Mouse (Mus musculus): ENCODE results near the gene Snrnp25. TPM values are rescaled to one million over a fixed set of nuclear protein-coding genes. Genes with fewer than 3 reads are reported as not detected.

The Snrnp25 gene
- polyA plus RNA-seq, 1 experiment from 2014 or later = 45.6 TPM

DNA sequence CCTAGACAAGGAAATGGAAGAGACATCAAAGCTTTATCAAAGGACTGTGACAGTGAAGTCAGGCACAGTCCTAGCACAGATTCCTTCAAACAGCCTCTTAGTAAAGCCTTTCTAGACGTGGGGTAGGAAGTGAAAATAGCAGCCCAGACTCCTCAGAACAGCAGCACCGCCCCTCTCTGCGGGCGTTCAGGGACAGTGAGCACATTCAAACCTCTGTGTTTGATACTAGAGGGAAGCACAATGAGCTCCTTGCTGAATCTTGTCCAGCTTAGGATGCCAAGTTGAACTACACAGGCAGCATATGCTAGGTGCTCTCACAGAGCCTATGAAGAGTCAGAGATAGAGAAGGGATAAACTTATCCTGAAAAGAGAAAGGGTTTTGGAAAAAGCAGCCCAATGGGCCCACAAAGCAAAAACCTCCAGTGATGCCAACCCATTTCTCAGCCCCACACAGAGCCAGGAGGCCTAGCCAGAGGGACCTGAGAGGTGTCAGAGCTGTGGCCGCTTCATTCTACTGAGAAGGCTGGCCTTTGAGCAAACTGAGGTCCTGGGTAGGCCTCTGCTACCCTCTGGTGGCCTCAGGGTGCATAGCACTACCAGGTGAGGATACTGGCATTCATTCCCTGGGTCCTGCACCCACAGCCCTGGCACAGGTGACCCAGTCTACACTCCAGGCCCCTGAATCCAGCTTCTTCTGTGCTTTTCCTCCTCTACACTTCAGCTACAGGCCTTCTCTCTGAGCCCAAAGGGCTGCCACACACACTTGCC lies 33.1 kb downstream of the Snrnp25 start:
- 66% methylated on average over 5 of the region's 5 CpGs for WGBS
- H3K36me3 ChIP-seq = peaks cover 37% of the 10 kb centered on the region
- H3K4me1 ChIP-seq = peaks cover 54% of the 10 kb centered on the region
- H3K9ac ChIP-seq (replicated peaks) = no peak overlapping the region
- no peaks in the 10 kb centered on the region for H3K9me3 ChIP-seq (replicated peaks)
- no peak overlapping the region for H3K4me3 ChIP-seq (replicated peaks)
- ATAC-seq (ENCODE audit: low FRiP score) = peak; percentile 25; the same call in 1 of the 2 replicates
- peak overlapping the region; percentile 41 for H3K27ac ChIP-seq (replicated peaks)
- H3K27me3 ChIP-seq (replicated peaks) = no peaks in the 10 kb centered on the region
- H3K4me2 ChIP-seq = no peak overlapping the region

GRCm38 (mm10) chr11:32241391-32241790 lies 36.2 kb downstream of the Snrnp25 start:
- Histone ChIP-seq H3K27ac (replicated peaks) (no peak overlapping the region), H3K27me3 (replicated peaks) (no peaks in the 10 kb centered on the region), H3K4me2 (no peak overlapping the region), H3K4me3 (replicated peaks) (no peak overlapping the region), H3K36me3 (peaks cover 40% of the 10 kb centered on the region), H3K9ac (replicated peaks) (no peak overlapping the region), H3K9me3 (replicated peaks) (no peaks in the 10 kb centered on the region), H3K4me1 (peaks cover 32% of the 10 kb centered on the region)
- no peak for ATAC-seq (ENCODE audit: low FRiP score)

DNA sequence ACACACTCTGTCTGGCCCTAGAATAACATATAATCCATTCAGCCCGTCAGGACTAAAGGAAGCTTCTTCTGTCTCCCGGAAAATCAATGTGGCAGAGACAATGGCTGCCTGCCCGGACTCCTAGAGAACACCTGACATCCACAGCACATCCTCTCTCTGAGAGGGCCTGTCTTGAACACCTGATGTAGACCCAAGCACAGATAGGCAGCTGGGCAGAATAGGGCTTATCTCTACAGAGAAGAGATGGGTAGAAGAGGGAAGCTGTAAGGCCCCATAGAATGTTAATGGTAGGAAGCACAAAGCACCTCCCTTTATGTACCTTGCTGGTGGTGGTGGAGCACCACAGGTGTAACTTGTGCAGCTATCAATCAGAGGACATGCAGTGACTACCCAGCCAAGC lies 37.0 kb downstream of the Snrnp25 start:
- WGBS = 83% methylated on average over 3 of the region's 3 CpGs
- Histone ChIP-seq H3K36me3 (peaks cover 48% of the 10 kb centered on the region), H3K4me2 (no peak overlapping the region), H3K27me3 (replicated peaks) (no peaks in the 10 kb centered on the region), H3K9me3 (replicated peaks) (no peaks in the 10 kb centered on the region), H3K4me3 (replicated peaks) (no peak overlapping the region), H3K27ac (replicated peaks) (no peak overlapping the region), H3K9ac (replicated peaks) (no peak overlapping the region), H3K4me1 (peaks cover 24% of the 10 kb centered on the region)
- no peak for ATAC-seq (ENCODE audit: low FRiP score)

GRCm38 (mm10) chr11:32243205-32243955 lies 38.2 kb downstream of the Snrnp25 start:
- H3K9me3 ChIP-seq (replicated peaks) = no peaks in the 10 kb centered on the region
- H3K27ac ChIP-seq (replicated peaks) = 0 out of 2 replicates have a peak overlapping the region, but pooled peaks have one; percentile 18
- H3K36me3 ChIP-seq = peaks cover 57% of the 10 kb centered on the region

DNA sequence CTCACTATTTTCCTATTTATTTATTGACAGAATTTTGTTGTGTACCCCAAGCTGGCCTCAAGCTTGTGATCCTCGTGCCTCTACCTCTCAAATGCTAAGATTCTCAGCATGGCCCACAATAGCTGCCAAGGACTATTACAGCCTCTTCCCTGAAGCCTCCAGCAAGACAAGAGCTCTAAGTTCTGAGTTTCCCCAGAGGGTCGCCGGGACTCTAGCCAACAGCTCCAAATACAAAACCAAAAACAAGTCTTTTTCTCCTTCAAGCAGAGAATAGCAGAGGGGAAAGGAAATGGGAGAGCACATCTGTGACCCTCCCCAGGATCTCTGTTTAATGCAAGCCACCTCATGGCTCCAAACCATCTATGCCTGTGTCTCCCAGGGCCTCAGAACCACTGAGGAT lies 38.8 kb downstream of the Snrnp25 start:
- no peak for ATAC-seq (ENCODE audit: low FRiP score)

More at GRCm38 (mm10) chr11:32243205-32243955, 38.2 kb downstream of the Snrnp25 start:
- WGBS = 77% methylated on average over 7 of the region's 7 CpGs
- no peak for ATAC-seq (ENCODE audit: low FRiP score)
- Histone ChIP-seq H3K27me3 (replicated peaks) (no peaks in the 10 kb centered on the region), H3K4me2 (no peak overlapping the region), H3K9ac (replicated peaks) (no peak overlapping the region), H3K4me3 (replicated peaks) (no peak overlapping the region), H3K4me1 (peaks cover 12% of the 10 kb centered on the region)

DNA sequence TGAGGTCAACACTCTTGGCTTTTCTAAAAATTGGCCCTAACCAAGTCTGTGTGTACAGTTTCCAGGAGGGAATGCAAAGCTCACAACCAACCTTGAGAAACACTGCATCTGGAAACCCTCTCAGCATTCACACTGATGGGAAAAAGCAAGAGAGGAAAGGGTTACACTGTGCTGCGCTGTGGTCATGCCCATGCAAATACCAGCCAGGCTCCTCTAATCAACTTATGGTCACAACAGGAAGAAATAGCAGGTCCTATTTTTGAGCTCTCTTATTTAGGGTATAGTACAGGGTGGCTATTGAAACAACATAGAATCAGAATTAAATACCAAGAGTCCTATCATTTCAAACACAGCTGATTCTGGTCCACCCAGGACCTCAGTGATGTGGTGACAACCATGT lies 39.4 kb downstream of the Snrnp25 start:
- H3K36me3 ChIP-seq = peaks cover 64% of the 10 kb centered on the region

More for the DNA sequence above, 38.8 kb downstream of the Snrnp25 start:
- Histone ChIP-seq H3K27me3 (replicated peaks) (no peaks in the 10 kb centered on the region), H3K9me3 (replicated peaks) (no peaks in the 10 kb centered on the region), H3K4me2 (no peak overlapping the region), H3K36me3 (peaks cover 63% of the 10 kb centered on the region), H3K4me3 (replicated peaks) (no peak overlapping the region), H3K9ac (replicated peaks) (no peak overlapping the region), H3K4me1 (peaks cover 12% of the 10 kb centered on the region; the same call in 1 of the 2 replicates), H3K27ac (replicated peaks) (no peak overlapping the region)
- 80% methylated on average over 3 of the region's 3 CpGs for WGBS

GRCm38 (mm10) chr11:32245614-32246013 lies 40.4 kb downstream of the Snrnp25 start:
- Histone ChIP-seq H3K4me1 (peaks cover 12% of the 10 kb centered on the region; the same call in 1 of the 2 replicates), H3K36me3 (peaks cover 65% of the 10 kb centered on the region), H3K27me3 (replicated peaks) (no peaks in the 10 kb centered on the region), H3K27ac (replicated peaks) (no peak overlapping the region), H3K9me3 (replicated peaks) (no peaks in the 10 kb centered on the region), H3K9ac (replicated peaks) (no peak overlapping the region), H3K4me2 (no peak overlapping the region), H3K4me3 (replicated peaks) (no peak overlapping the region)
- ATAC-seq (ENCODE audit: low FRiP score) = no peak
- WGBS = 95% methylated on average over 6 of the region's 6 CpGs

More for the DNA sequence above, 39.4 kb downstream of the Snrnp25 start:
- WGBS = 94% methylated on average over 1 of the region's 1 CpGs
- Histone ChIP-seq H3K27me3 (replicated peaks) (no peaks in the 10 kb centered on the region), H3K4me1 (peaks cover 12% of the 10 kb centered on the region; the same call in 1 of the 2 replicates), H3K9ac (replicated peaks) (no peak overlapping the region), H3K4me2 (no peak overlapping the region), H3K27ac (replicated peaks) (no peak overlapping the region), H3K4me3 (replicated peaks) (no peak overlapping the region), H3K9me3 (replicated peaks) (no peaks in the 10 kb centered on the region)
- ATAC-seq (ENCODE audit: low FRiP score) = no peak

GRCm38 (mm10) chr11:32247068-32247467 lies 41.9 kb downstream of the Snrnp25 start:
- Histone ChIP-seq H3K36me3 (peaks cover 56% of the 10 kb centered on the region), H3K27ac (replicated peaks) (no peak overlapping the region), H3K4me1 (peaks cover 12% of the 10 kb centered on the region; the same call in 1 of the 2 replicates), H3K27me3 (replicated peaks) (no peaks in the 10 kb centered on the region), H3K9ac (replicated peaks) (no peak overlapping the region), H3K9me3 (replicated peaks) (no peaks in the 10 kb centered on the region), H3K4me3 (replicated peaks) (no peak overlapping the region), H3K4me2 (no peak overlapping the region)
- no peak for ATAC-seq (ENCODE audit: low FRiP score)

GRCm38 (mm10) chr11:32248350-32248749 lies 43.1 kb downstream of the Snrnp25 start:
- WGBS = 89% methylated on average over 3 of the region's 3 CpGs
- H3K27ac ChIP-seq (replicated peaks) = no peak overlapping the region
- H3K9ac ChIP-seq (replicated peaks) = no peak overlapping the region
- no peak overlapping the region for H3K4me3 ChIP-seq (replicated peaks)
- H3K4me2 ChIP-seq = no peak overlapping the region
- no peaks in the 10 kb centered on the region for H3K9me3 ChIP-seq (replicated peaks)
- peaks cover 9% of the 10 kb centered on the region; the same call in 1 of the 2 replicates for H3K4me1 ChIP-seq
- no peaks in the 10 kb centered on the region for H3K27me3 ChIP-seq (replicated peaks)
- ATAC-seq (ENCODE audit: low FRiP score) = no peak
- peaks cover 68% of the 10 kb centered on the region for H3K36me3 ChIP-seq

- peaks cover 58% of the 10 kb centered on the region for H3K36me3 ChIP-seq
- H3K27ac ChIP-seq (replicated peaks) = no peak overlapping the region
- no peaks in the 10 kb centered on the region for H3K4me1 ChIP-seq
- no peaks in the 10 kb centered on the region for H3K9me3 ChIP-seq (replicated peaks)
- no peak overlapping the region for H3K9ac ChIP-seq (replicated peaks)
- no peak for ATAC-seq (ENCODE audit: low FRiP score)
- 87% methylated on average over 8 of the region's 8 CpGs for WGBS
- no peak overlapping the region for H3K4me2 ChIP-seq
- H3K27me3 ChIP-seq (replicated peaks) = no peaks in the 10 kb centered on the region
- no peak overlapping the region for H3K4me3 ChIP-seq (replicated peaks)
Measured at GRCm38 (mm10) chr11:32250880-32251763, 45.9 kb downstream of the Snrnp25 start.

GRCm38 (mm10) chr11:32253121-32253520 lies 47.9 kb downstream of the Snrnp25 start:
- no peaks in the 10 kb centered on the region for H3K27me3 ChIP-seq (replicated peaks)
- peaks cover 38% of the 10 kb centered on the region for H3K36me3 ChIP-seq
- 93% methylated on average over 1 of the region's 1 CpGs for WGBS
- no peaks in the 10 kb centered on the region for H3K4me1 ChIP-seq
- H3K4me3 ChIP-seq (replicated peaks) = no peak overlapping the region
- H3K9ac ChIP-seq (replicated peaks) = no peak overlapping the region
- no peak overlapping the region for H3K27ac ChIP-seq (replicated peaks)
- no peak for ATAC-seq (ENCODE audit: low FRiP score)
- H3K9me3 ChIP-seq (replicated peaks) = no peaks in the 10 kb centered on the region
- no peak overlapping the region for H3K4me2 ChIP-seq

All from neural tube, embryonic 15.5 days (tissue).